Mouse (Mus musculus) neural tube, embryonic 13.5 days (tissue): ENCODE measurements at regions not wholly inside any gene's neighbourhood (a gene's known extent, or its start where the extent isn't known, plus 50 kb on each side); places are given as distances from the start of the nearest gene placed in this dataset.

ENCODE experiments used
- ATAC-seq: fragments of 200-750 bp; cut with Nextera tagmentation; 2 replicates; pipeline ENCODE4 v1.8.0; 2017; ENCODE audit warnings: low read depth, mild to moderate bottlenecking, moderate TSS enrichment, moderate library complexity
- H3K27ac ChIP-seq: fragments of 300-500 bp; sonication (generic); replicated peaks from 2 replicates; pipeline ENCODE4 v1.5.1; 2015; ENCODE audit warnings: moderate library complexity, mild to moderate bottlenecking, inconsistent platforms
- H3K27me3 ChIP-seq: fragments of 300-500 bp; sonication (generic); 2 replicates; pipeline ENCODE4 v1.6.1; 2015; ENCODE audit warnings: mild to moderate bottlenecking, inconsistent platforms
- H3K36me3 ChIP-seq: fragments of 300-500 bp; sonication (generic); 2 replicates; pipeline ENCODE4 v1.6.1; 2015; ENCODE audit warnings: mild to moderate bottlenecking, inconsistent platforms
- H3K4me1 ChIP-seq: fragments of 300-500 bp; sonication (generic); replicated peaks from 2 replicates; pipeline ENCODE4 v1.6.1; 2015; ENCODE audit warnings: inconsistent platforms
- H3K4me2 ChIP-seq: fragments of 300-500 bp; sonication (generic); 2 replicates; pipeline ENCODE4 v1.6.1; 2015; ENCODE audit warnings: inconsistent platforms, mild to moderate bottlenecking, moderate library complexity
- H3K4me3 ChIP-seq: fragments of 300-500 bp; sonication (generic); 2 replicates; pipeline ENCODE4 v1.5.1; 2015; ENCODE audit warnings: mild to moderate bottlenecking, inconsistent platforms
- H3K9ac ChIP-seq: fragments of 300-500 bp; sonication (generic); 2 replicates; pipeline ENCODE4 v1.6.1; 2015; ENCODE audit warnings: moderate library complexity, mild to moderate bottlenecking, inconsistent platforms
- H3K9me3 ChIP-seq: fragments of 300-500 bp; sonication (generic); 2 replicates; pipeline ENCODE4 v1.6.1; 2016; ENCODE audit warnings: inconsistent platforms
- WGBS: fragments of 180-500 bp; shearing (Covaris S2); methylation state at CpG from one replicate; pipeline ENCODE4 v1.1.7; 2015; 5-methylcytosine and 5-hydroxymethylcytosine counted together

DNA sequence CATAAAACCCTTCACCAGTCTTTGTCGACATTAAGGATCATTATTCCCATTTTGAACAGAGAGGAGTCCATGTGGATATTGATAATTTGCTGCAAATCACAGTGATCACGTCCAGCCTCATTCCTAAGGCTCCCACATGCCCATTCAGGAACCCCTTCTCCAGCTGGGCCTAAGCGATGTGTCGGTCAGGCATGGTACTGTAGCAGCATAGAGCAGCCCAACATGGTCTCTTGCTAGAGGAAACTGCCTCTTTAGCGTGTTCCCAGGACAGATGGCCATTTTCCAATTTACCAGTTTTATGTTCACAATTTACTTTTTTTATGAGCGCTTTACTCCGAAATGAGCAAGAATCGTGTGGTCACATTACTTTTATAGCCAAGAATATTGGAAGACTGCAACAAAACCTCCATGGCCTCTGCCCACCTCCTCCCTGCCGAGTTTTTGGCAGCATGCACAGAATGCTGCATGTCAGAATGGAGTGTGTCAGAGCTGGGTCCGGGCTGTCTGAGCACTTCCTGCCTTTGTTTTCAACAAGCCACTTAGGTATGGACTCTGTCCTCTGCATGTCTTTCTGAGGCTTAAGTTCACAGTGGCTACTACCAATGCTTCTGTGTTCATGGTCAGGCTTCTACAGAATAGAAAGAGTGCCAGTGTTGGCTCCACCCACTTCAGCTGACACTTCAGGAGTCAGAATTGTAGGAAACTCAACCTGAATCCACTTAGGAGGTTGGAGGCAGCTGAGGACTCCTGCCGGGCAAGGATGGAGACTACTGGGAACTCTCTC, 419.6 kb upstream of the Gm10131 start:
- ATAC-seq = no peak
- H3K4me3 ChIP-seq = no peak overlapping the region
- no peaks in the 10 kb centered on the region for H3K36me3 ChIP-seq
- H3K9ac ChIP-seq = no peak overlapping the region
- 69% methylated on average over 11 of the region's 11 CpGs for WGBS
- no peak overlapping the region for H3K4me2 ChIP-seq
- H3K4me1 ChIP-seq = 0 out of 2 replicates have a peak, but pooled peaks cover 7% of the 10 kb centered on the region
- H3K9me3 ChIP-seq = no peaks in the 10 kb centered on the region
- H3K27me3 ChIP-seq = no peaks in the 10 kb centered on the region
- H3K27ac ChIP-seq = no peak overlapping the region; the same call in 1 of the 2 replicates

DNA sequence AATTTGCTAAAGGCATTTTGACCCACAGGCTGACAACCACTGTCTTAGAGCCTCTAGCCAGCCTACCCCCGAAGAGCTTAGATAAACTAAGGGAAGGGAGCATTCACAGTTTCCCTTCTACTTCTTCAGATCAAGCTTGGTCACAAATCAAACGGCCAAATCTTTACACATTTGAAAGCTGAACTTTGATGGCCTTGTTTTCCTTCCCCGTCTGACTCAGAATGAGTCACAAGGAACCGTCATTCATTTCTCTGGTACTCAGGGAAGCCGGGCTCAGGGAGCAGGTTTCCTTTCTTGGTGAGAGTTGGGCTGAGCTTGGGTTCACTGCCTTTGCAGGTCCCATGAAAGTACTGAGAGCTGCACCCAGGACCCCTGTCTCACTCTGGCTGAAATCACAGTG, 418.5 kb upstream of the Gm10131 start:
- no peaks in the 10 kb centered on the region for H3K36me3 ChIP-seq
- ATAC-seq = no peak
- H3K4me3 ChIP-seq = no peak overlapping the region
- H3K4me1 ChIP-seq = 0 out of 2 replicates have a peak, but pooled peaks cover 7% of the 10 kb centered on the region
- WGBS = 70% methylated on average over 5 of the region's 5 CpGs
- H3K4me2 ChIP-seq = no peak overlapping the region
- no peak overlapping the region for H3K27ac ChIP-seq
- no peaks in the 10 kb centered on the region for H3K27me3 ChIP-seq
- no peaks in the 10 kb centered on the region for H3K9me3 ChIP-seq
- H3K9ac ChIP-seq = no peak overlapping the region

DNA sequence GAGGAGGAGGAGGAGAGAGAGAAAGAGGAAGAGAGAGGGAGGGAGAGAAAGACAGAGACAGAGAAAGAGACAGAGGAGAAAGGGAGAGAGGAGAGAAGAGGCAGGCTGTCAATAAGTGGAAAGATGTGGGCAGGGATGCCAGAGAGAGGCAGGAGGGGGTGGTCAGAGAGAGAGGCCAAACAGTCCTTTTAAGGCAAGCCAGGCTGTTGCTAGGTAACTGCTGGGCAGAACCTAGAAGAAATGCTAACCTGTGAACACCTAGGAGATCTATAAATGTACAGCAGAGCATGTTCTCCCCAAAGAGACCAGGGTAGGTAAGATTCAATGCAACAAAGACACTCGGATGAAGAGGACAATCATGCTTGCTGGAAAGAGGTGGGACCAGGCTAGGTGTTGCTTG, 417.9 kb upstream of the Gm10131 start:
- Histone ChIP-seq H3K4me3 (no peak overlapping the region), H3K9me3 (no peaks in the 10 kb centered on the region), H3K27ac (no peak overlapping the region), H3K4me1 (0 out of 2 replicates have a peak, but pooled peaks cover 7% of the 10 kb centered on the region), H3K4me2 (no peak overlapping the region), H3K36me3 (no peaks in the 10 kb centered on the region), H3K27me3 (no peaks in the 10 kb centered on the region), H3K9ac (no peak overlapping the region)
- WGBS = 93% methylated on average over 1 of the region's 1 CpGs
- no peak for ATAC-seq

DNA sequence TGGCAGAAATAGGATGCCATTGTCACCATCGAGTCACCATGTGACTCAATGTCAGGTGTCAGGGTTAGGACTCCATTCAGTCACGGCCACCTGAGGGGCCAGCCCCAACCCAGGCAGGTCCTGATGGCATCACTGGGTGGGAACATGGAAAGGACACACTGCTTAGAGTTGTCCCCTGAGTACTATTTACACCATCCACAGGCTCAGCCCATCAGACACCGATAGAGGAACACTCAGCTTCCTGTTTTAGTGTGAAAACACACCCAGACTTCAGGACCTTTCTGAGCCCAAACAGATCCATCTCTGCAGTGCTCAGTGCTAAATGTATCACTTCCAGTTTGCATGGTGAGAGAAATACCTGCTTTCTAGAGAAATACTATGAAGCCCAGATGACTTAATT, 416.7 kb upstream of the Gm10131 start:
- H3K4me2 ChIP-seq = no peak overlapping the region
- no peak overlapping the region for H3K4me3 ChIP-seq
- no peaks in the 10 kb centered on the region for H3K9me3 ChIP-seq
- H3K27me3 ChIP-seq = no peaks in the 10 kb centered on the region
- H3K36me3 ChIP-seq = no peaks in the 10 kb centered on the region
- WGBS = 85% methylated on average over 3 of the region's 3 CpGs
- 0 out of 2 replicates have a peak, but pooled peaks cover 7% of the 10 kb centered on the region for H3K4me1 ChIP-seq
- no peak overlapping the region for H3K27ac ChIP-seq
- no peak for ATAC-seq
- no peak overlapping the region for H3K9ac ChIP-seq

DNA sequence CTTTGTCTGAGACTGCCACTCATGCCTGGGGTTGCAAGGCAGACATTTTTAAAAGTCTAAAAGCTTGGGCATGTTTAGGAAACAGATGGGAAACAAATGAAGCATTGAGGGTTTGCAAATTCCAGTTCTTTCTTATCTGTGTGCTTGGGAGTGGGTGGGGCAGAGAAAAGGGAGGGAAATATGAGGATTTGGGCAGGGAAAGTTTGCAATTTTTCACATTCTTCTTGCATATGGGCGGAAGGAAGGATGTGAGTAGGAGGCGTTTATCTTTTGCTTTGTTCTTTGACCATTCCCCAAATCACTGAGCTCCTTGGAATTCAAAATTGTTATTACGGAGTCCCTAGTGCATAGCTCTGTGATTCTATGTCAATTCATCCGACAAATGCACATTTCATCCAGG, 413.7 kb upstream of the Gm10131 start:
- Histone ChIP-seq H3K9ac (no peak overlapping the region), H3K27me3 (no peaks in the 10 kb centered on the region), H3K36me3 (no peaks in the 10 kb centered on the region), H3K9me3 (no peaks in the 10 kb centered on the region), H3K4me3 (no peak overlapping the region), H3K4me1 (peaks cover 6% of the 10 kb centered on the region; the same call in 1 of the 2 replicates), H3K27ac (no peak overlapping the region), H3K4me2 (no peak overlapping the region)
- ATAC-seq = no peak
- 77% methylated on average over 4 of the region's 4 CpGs for WGBS

DNA sequence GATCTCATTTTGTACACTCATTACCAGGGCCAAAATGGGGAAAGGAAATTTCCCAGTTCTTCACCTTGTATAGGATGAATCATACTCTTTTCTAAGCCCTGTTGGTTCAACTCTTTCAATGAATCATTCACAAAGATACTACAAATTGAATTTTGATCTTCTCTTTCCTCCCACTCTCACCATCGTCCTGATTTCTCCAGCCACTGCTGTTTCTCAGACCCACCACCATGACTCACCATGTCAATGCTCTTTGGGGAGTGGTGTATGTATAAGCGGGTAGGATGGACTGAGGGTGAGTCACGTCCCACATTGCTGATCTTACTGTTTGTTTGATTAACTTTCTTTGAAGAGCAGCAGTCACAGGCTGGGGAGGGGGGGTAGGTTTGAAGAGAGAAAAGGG, 412.3 kb upstream of the Gm10131 start:
- H3K9me3 ChIP-seq = no peaks in the 10 kb centered on the region
- no peak overlapping the region for H3K27ac ChIP-seq
- H3K4me3 ChIP-seq = no peak overlapping the region
- no peak overlapping the region for H3K4me2 ChIP-seq
- no peak for ATAC-seq
- H3K4me1 ChIP-seq = peaks cover 6% of the 10 kb centered on the region; the same call in 1 of the 2 replicates
- no peaks in the 10 kb centered on the region for H3K36me3 ChIP-seq
- WGBS = 86% methylated on average over 3 of the region's 3 CpGs
- no peak overlapping the region for H3K9ac ChIP-seq
- no peaks in the 10 kb centered on the region for H3K27me3 ChIP-seq

DNA sequence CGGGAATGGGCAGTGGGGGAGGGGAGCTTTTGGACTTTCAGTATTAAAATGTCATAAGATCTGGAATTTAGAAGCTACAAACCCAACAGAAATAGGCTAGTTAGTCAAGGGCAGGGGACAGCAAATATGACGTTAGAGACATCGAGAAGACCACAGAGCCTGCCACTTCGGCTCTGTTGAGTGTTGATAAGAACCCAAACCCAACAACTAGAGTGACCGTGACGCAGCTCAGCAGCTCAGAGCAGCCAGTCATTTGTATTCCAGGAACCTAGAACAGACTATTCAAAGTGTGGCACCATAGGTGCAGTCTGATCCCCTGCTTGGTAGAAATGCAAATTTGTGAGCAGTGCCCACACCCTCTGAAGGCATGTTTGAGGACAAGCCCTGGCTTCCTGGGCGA, 409.8 kb upstream of the Gm10131 start:
- Histone ChIP-seq H3K4me1 (peaks cover 6% of the 10 kb centered on the region; the same call in 1 of the 2 replicates), H3K9me3 (no peaks in the 10 kb centered on the region), H3K27ac (no peak overlapping the region), H3K9ac (no peak overlapping the region), H3K4me3 (no peak overlapping the region), H3K27me3 (no peaks in the 10 kb centered on the region), H3K4me2 (no peak overlapping the region), H3K36me3 (no peaks in the 10 kb centered on the region)
- ATAC-seq = no peak
- WGBS = 87% methylated on average over 7 of the region's 7 CpGs

DNA sequence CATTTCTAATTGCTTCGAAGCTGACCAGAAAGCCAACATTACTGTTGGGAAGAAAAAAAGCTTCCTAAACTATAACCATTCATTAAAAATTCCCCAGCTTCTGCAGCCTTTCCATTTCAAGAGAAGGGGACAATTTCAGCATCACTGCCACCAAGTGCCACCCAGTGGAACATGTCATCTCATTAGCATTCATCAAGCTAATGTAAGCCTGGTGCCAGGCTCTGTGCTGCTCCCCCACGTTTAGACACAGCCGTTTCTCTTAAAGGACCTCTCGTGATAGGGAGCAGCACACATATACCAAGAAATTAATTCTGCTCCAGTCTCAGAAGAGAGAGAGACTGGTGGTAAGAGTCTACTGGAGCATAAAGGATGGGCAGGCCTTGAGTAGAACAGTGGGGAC, 409.1 kb upstream of the Gm10131 start:
- H3K9me3 ChIP-seq = peaks cover 2% of the 10 kb centered on the region
- H3K27me3 ChIP-seq = no peaks in the 10 kb centered on the region
- H3K27ac ChIP-seq = no peak overlapping the region
- no peak overlapping the region for H3K4me2 ChIP-seq
- H3K4me1 ChIP-seq = peaks cover 6% of the 10 kb centered on the region; the same call in 1 of the 2 replicates
- no peak overlapping the region for H3K4me3 ChIP-seq
- H3K9ac ChIP-seq = no peak overlapping the region
- no peaks in the 10 kb centered on the region for H3K36me3 ChIP-seq
- 59% methylated on average over 4 of the region's 4 CpGs for WGBS
- no peak for ATAC-seq

DNA sequence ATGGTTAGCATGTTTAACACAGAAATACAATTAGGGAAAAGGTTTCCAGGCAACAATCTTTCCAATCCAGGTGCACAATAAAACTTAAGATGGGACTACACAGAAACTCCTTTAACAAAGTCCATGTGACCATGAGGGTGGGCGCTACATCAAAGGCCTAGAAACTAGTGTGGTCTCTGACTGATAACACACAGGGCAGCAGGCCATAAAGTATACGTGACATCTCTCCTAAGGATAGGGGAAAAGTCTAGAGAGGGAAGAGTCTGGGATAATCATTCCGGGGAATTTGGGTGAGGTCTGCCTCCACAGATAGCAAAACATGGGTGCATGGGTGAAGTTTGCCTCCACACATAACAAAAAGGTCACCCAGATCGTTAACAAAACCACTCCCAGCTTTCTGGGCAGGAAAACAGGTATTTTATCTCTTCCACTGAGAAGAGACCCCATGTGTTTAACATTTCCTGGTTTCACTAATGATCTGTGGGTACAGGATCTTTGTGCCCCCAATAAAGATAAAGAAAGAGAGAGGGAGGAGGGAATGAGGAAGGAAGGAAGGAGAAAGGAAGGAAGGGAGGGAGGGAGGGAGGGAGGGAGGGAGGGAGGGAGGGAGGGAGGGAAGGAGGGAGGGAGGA, 402.0 kb upstream of the Gm10131 start:
- Histone ChIP-seq H3K4me1 (no peaks in the 10 kb centered on the region), H3K36me3 (no peaks in the 10 kb centered on the region), H3K4me3 (no peak overlapping the region), H3K27me3 (no peaks in the 10 kb centered on the region), H3K9ac (no peak overlapping the region), H3K9me3 (peaks cover 5% of the 10 kb centered on the region), H3K4me2 (no peak overlapping the region), H3K27ac (no peak overlapping the region)
- ATAC-seq = no peak
- WGBS = 75% methylated on average over 4 of the region's 4 CpGs

DNA sequence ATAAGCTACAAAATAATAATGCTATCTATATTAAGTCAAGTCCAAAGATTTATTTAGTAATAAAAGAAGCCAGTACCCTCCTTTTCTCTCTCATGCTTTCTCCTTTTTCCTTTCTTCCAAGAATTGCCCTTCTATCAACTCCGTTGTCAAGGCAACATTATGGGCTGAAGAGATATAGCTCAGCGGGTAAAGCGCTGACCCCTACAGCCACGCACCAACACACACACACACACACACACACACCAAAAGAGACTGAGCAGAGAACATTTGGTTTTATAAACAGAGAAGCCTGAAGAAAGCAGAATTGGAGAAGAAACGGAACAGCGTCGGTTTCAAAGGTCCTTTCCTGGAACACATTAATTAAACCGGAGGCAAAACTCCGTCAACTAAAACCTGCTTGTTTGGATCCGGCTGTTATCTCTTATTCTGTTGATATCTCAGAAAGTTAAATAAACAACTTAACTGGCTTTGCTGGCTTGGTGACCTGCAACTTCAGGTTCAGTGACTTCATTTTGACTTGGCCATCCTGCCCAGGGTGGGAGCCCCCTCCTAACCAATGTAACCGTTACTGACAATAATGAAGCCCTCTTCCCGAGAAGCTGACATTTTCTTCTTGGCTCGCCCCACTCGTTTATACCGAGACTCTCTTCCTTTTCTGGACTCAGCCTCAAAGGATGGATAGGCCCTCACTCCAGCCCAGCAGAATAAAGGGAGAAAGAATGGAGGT, 394.5 kb upstream of the Gm10131 start:
- Histone ChIP-seq H3K9me3 (no peaks in the 10 kb centered on the region), H3K36me3 (no peaks in the 10 kb centered on the region), H3K4me3 (no peak overlapping the region), H3K4me2 (no peak overlapping the region), H3K27me3 (no peaks in the 10 kb centered on the region), H3K27ac (no peak overlapping the region), H3K4me1 (no peaks in the 10 kb centered on the region), H3K9ac (no peak overlapping the region)
- no peak for ATAC-seq
- WGBS = 56% methylated on average over 15 of the region's 15 CpGs

DNA sequence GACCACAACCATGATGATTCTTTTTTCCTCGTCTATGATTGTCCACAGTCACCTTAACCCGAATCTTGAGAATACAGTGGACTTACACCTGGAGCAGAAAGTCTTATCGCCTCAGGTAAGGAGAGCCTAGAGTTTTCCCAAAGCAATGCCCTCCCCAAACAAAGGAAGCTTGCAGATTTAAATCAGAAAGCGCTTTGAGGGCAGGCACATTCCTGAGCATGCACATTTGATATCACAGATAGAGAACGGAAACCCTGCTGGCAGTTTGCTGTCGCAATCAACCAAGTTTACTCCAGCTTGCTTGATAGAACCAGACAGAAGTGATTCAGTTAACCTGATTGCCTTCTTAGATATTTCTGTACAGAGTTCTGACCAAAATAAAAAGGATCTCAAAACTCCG, 393.6 kb upstream of the Gm10131 start:
- Histone ChIP-seq H3K4me3 (no peak overlapping the region), H3K36me3 (no peaks in the 10 kb centered on the region), H3K27ac (no peak overlapping the region), H3K9me3 (no peaks in the 10 kb centered on the region), H3K27me3 (no peaks in the 10 kb centered on the region), H3K9ac (no peak overlapping the region), H3K4me2 (no peak overlapping the region), H3K4me1 (no peaks in the 10 kb centered on the region)
- ATAC-seq = no peak
- WGBS = 84% methylated on average over 7 of the region's 7 CpGs

DNA sequence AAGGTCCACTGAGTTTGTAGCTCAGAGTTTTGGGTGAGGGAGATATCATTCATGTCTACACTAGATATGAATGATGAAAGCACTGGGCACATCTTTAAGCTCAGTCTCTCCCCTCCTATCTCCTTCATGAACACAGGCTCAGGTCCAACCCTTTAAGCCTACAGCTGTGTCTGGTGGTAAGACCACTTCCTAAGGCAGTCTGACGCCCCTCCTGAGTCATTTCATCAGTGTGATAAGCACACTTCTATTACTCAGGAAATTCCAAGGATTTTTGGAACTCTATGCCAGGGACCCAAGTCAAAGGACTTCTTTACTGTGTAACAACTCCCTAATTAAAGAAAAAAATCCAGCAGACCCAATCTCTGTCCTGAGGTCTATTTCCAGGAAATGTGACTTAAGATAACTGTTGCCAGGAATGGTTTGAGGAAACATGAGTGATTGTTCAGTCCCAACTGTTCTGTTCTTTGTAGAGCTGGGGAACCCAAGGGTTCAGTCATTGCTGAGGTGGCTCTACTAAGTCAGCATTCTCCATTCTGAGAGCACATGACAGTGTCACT, 391.1 kb upstream of the Gm10131 start:
- Histone ChIP-seq H3K9me3 (no peaks in the 10 kb centered on the region), H3K4me2 (no peak overlapping the region), H3K36me3 (no peaks in the 10 kb centered on the region), H3K4me1 (no peaks in the 10 kb centered on the region), H3K27ac (no peak overlapping the region), H3K27me3 (no peaks in the 10 kb centered on the region), H3K9ac (no peak overlapping the region), H3K4me3 (no peak overlapping the region)
- WGBS = 88% methylated on average over 1 of the region's 1 CpGs
- ATAC-seq = no peak
